Mouse (Mus musculus): ENCODE measurements at regions not wholly inside any gene's neighbourhood (a gene's known extent, or its start where the extent isn't known, plus 50 kb on each side); places are given as distances from the start of the nearest gene placed in this dataset.

DNA sequence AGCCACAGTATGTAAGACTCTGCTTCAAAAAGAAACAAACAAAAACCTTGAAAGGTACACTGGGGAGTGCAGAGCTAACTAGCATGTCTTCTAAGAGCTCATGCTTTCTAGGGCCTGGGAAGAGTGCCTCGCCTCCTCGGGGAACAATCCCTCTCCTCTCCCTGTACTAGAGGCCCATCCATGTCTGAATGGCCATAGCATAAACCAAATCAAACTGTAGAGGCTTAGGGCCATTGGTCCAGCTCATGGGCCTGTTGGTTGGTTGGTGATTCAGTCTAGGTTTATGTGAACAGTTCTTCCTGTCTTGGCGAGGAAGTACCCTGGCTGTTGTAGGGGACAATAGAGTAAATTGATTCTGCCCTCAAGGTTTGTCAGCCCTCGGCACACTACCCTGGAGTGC is 151.0 kb downstream of the Wdr11 start:
- WGBS: 94% methylated on average over 4 of the region's 4 CpGs
- Histone ChIP-seq H3K27me3 (ENCODE audit: control insufficient read depth, insufficient read depth, low read length) (no peaks in the 10 kb centered on the region), H3K27ac (ENCODE audit: low read depth, low read length) (no peak overlapping the region), H3K4me2 (replicated peaks; ENCODE audit: low read depth, low read length) (no peak overlapping the region), H3K36me3 (ENCODE audit: control insufficient read depth, insufficient read depth, low read length) (no peaks in the 10 kb centered on the region), H3K4me1 (ENCODE audit: control insufficient read depth, insufficient read depth, low read length) (peaks cover 8% of the 10 kb centered on the region; the same call in 1 of the 2 replicates), H3K4me3 (ENCODE audit: low read length) (no peak overlapping the region), H3K9me3 (ENCODE audit: control insufficient read depth, low read length) (no peaks in the 10 kb centered on the region), H3K9ac (ENCODE audit: low read depth, low read length) (no peak overlapping the region)
- ATAC-seq (ENCODE audit: low FRiP score, low TSS enrichment): no peak

- ATAC-seq (ENCODE audit: low FRiP score, low TSS enrichment): no peak
- Histone ChIP-seq H3K36me3 (ENCODE audit: control insufficient read depth, insufficient read depth, low read length) (no peaks in the 10 kb centered on the region), H3K9ac (ENCODE audit: low read depth, low read length) (peak overlapping the region; percentile 12; the same call in 1 of the 2 replicates), H3K4me2 (replicated peaks; ENCODE audit: low read depth, low read length) (0 out of 2 replicates have a peak overlapping the region, but pooled peaks have one; percentile 8), H3K27ac (ENCODE audit: low read depth, low read length) (peak overlapping the region; percentile 55; the same call in 1 of the 2 replicates), H3K27me3 (ENCODE audit: control insufficient read depth, insufficient read depth, low read length) (no peaks in the 10 kb centered on the region), H3K4me1 (ENCODE audit: control insufficient read depth, insufficient read depth, low read length) (peaks cover 8% of the 10 kb centered on the region; the same call in 1 of the 2 replicates), H3K9me3 (ENCODE audit: control insufficient read depth, low read length) (peaks cover 8% of the 10 kb centered on the region; the same call in 1 of the 2 replicates), H3K4me3 (ENCODE audit: low read length) (no peak overlapping the region)
- WGBS: 32% methylated on average over 16 of the region's 16 CpGs
Measured at GRCm38 (mm10) chr7:129743955-129744666, 152.4 kb downstream of the Wdr11 start.

GRCm38 (mm10) chr7:129746639-129747038 is 155.0 kb downstream of the Wdr11 start:
- no peak for ATAC-seq (ENCODE audit: low FRiP score, low TSS enrichment)
- WGBS: 78% methylated on average over 5 of the region's 5 CpGs
- no peak overlapping the region for H3K27ac ChIP-seq (ENCODE audit: low read depth, low read length)

GRCm38 (mm10) chr7:129750936-129751335 is 159.3 kb downstream of the Wdr11 start:
- Histone ChIP-seq H3K9me3 (ENCODE audit: control insufficient read depth, low read length) (peaks cover 8% of the 10 kb centered on the region; the same call in 1 of the 2 replicates), H3K9ac (ENCODE audit: low read depth, low read length) (no peak overlapping the region), H3K4me3 (ENCODE audit: low read length) (no peak overlapping the region), H3K4me1 (ENCODE audit: control insufficient read depth, insufficient read depth, low read length) (0 out of 2 replicates have a peak, but pooled peaks cover 5% of the 10 kb centered on the region), H3K27me3 (ENCODE audit: control insufficient read depth, insufficient read depth, low read length) (no peaks in the 10 kb centered on the region), H3K4me2 (replicated peaks; ENCODE audit: low read depth, low read length) (no peak overlapping the region), H3K27ac (ENCODE audit: low read depth, low read length) (no peak overlapping the region), H3K36me3 (ENCODE audit: control insufficient read depth, insufficient read depth, low read length) (no peaks in the 10 kb centered on the region)
- ATAC-seq (ENCODE audit: low FRiP score, low TSS enrichment): no peak

More at GRCm38 (mm10) chr7:129746639-129747038, 155.0 kb downstream of the Wdr11 start:
- peaks cover 12% of the 10 kb centered on the region; the same call in 1 of the 2 replicates for H3K4me1 ChIP-seq (ENCODE audit: control insufficient read depth, insufficient read depth, low read length)
- no peaks in the 10 kb centered on the region for H3K27me3 ChIP-seq (ENCODE audit: control insufficient read depth, insufficient read depth, low read length)
- no peaks in the 10 kb centered on the region for H3K36me3 ChIP-seq (ENCODE audit: control insufficient read depth, insufficient read depth, low read length)
- H3K4me2 ChIP-seq (replicated peaks; ENCODE audit: low read depth, low read length): no peak overlapping the region
- no peak overlapping the region for H3K4me3 ChIP-seq (ENCODE audit: low read length)
- H3K9me3 ChIP-seq (ENCODE audit: control insufficient read depth, low read length): peaks cover 8% of the 10 kb centered on the region; the same call in 1 of the 2 replicates
- H3K9ac ChIP-seq (ENCODE audit: low read depth, low read length): no peak overlapping the region

GRCm38 (mm10) chr7:129754737-129755136 is 163.1 kb downstream of the Wdr11 start:
- 76% methylated on average over 5 of the region's 5 CpGs for WGBS
- ATAC-seq (ENCODE audit: low FRiP score, low TSS enrichment): no peak
- H3K36me3 ChIP-seq (ENCODE audit: control insufficient read depth, insufficient read depth, low read length): no peaks in the 10 kb centered on the region
- H3K9me3 ChIP-seq (ENCODE audit: control insufficient read depth, low read length): no peaks in the 10 kb centered on the region
- no peaks in the 10 kb centered on the region for H3K27me3 ChIP-seq (ENCODE audit: control insufficient read depth, insufficient read depth, low read length)
- no peak overlapping the region for H3K9ac ChIP-seq (ENCODE audit: low read depth, low read length)
- H3K27ac ChIP-seq (ENCODE audit: low read depth, low read length): no peak overlapping the region
- no peak overlapping the region for H3K4me3 ChIP-seq (ENCODE audit: low read length)
- H3K4me1 ChIP-seq (ENCODE audit: control insufficient read depth, insufficient read depth, low read length): 0 out of 2 replicates have a peak, but pooled peaks cover 7% of the 10 kb centered on the region
- H3K4me2 ChIP-seq (replicated peaks; ENCODE audit: low read depth, low read length): no peak overlapping the region

DNA sequence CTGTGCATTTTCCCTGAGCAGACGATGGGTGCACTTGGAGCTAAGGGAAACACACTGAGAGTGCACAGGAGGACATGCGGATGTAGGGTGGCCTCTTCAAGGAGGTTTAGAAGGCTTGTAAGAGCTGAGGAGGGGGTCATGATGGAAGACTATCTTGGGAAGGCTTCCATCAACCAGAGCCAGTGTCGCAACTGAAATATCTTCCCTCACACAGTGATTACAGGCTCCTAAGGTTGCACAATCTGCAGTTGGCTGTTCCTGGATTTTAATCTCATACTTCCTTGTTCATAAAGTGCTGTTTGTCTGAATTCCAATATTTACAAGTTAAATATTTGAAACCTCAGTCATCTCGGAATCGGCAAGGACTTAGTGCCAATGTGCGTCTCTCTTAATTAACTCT is 164.5 kb downstream of the Wdr11 start:
- Histone ChIP-seq H3K9ac (ENCODE audit: low read depth, low read length) (no peak overlapping the region), H3K27me3 (ENCODE audit: control insufficient read depth, insufficient read depth, low read length) (no peaks in the 10 kb centered on the region), H3K4me3 (ENCODE audit: low read length) (no peak overlapping the region), H3K27ac (ENCODE audit: low read depth, low read length) (no peak overlapping the region), H3K4me2 (replicated peaks; ENCODE audit: low read depth, low read length) (no peak overlapping the region), H3K36me3 (ENCODE audit: control insufficient read depth, insufficient read depth, low read length) (no peaks in the 10 kb centered on the region), H3K9me3 (ENCODE audit: control insufficient read depth, low read length) (no peaks in the 10 kb centered on the region), H3K4me1 (ENCODE audit: control insufficient read depth, insufficient read depth, low read length) (peaks cover 4% of the 10 kb centered on the region; the same call in 1 of the 2 replicates)
- no peak for ATAC-seq (ENCODE audit: low FRiP score, low TSS enrichment)
- 81% methylated on average over 6 of the region's 6 CpGs for WGBS

GRCm38 (mm10) chr7:129759848-129760247 is 168.2 kb downstream of the Wdr11 start:
- no peak overlapping the region for H3K9ac ChIP-seq (ENCODE audit: low read depth, low read length)
- H3K4me1 ChIP-seq (ENCODE audit: control insufficient read depth, insufficient read depth, low read length): peaks cover 11% of the 10 kb centered on the region
- no peaks in the 10 kb centered on the region for H3K36me3 ChIP-seq (ENCODE audit: control insufficient read depth, insufficient read depth, low read length)
- WGBS: 67% methylated on average over 4 of the region's 4 CpGs
- no peak overlapping the region for H3K4me3 ChIP-seq (ENCODE audit: low read length)
- H3K27me3 ChIP-seq (ENCODE audit: control insufficient read depth, insufficient read depth, low read length): no peaks in the 10 kb centered on the region
- H3K4me2 ChIP-seq (replicated peaks; ENCODE audit: low read depth, low read length): no peak overlapping the region
- ATAC-seq (ENCODE audit: low FRiP score, low TSS enrichment): no peak
- H3K9me3 ChIP-seq (ENCODE audit: control insufficient read depth, low read length): no peaks in the 10 kb centered on the region
- H3K27ac ChIP-seq (ENCODE audit: low read depth, low read length): no peak overlapping the region

DNA sequence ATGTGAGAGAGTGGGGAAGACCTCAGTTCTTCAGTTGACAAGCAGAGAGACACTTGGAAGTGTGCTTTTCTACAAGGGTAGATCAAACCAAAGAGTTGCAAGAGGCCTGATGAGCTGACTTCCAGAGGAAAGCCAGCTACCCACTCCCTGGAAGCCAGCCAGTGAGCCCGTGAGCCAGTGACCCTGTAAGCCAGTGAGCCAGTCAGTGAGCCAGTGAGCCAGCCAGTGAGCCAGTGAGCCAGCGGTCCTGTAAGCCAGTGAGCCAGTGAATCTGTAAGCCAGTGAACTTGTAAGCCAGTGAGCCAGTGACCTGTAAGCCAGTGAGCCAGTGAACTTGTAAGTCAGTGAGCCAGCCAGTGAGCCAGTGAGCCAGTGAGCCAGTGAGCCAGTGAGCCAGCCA is 168.7 kb downstream of the Wdr11 start:
- Histone ChIP-seq H3K27ac (ENCODE audit: low read depth, low read length) (no peak overlapping the region), H3K9ac (ENCODE audit: low read depth, low read length) (no peak overlapping the region), H3K9me3 (ENCODE audit: control insufficient read depth, low read length) (no peaks in the 10 kb centered on the region), H3K27me3 (ENCODE audit: control insufficient read depth, insufficient read depth, low read length) (no peaks in the 10 kb centered on the region), H3K4me2 (replicated peaks; ENCODE audit: low read depth, low read length) (no peak overlapping the region), H3K4me1 (ENCODE audit: control insufficient read depth, insufficient read depth, low read length) (peaks cover 11% of the 10 kb centered on the region), H3K4me3 (ENCODE audit: low read length) (no peak overlapping the region), H3K36me3 (ENCODE audit: control insufficient read depth, insufficient read depth, low read length) (no peaks in the 10 kb centered on the region)
- no peak for ATAC-seq (ENCODE audit: low FRiP score, low TSS enrichment)
- WGBS: 89% methylated on average over 2 of the region's 2 CpGs

- Histone ChIP-seq H3K4me1 (ENCODE audit: control insufficient read depth, insufficient read depth, low read length) (peaks cover 10% of the 10 kb centered on the region), H3K9me3 (ENCODE audit: control insufficient read depth, low read length) (no peaks in the 10 kb centered on the region), H3K36me3 (ENCODE audit: control insufficient read depth, insufficient read depth, low read length) (no peaks in the 10 kb centered on the region), H3K9ac (ENCODE audit: low read depth, low read length) (no peak overlapping the region), H3K27me3 (ENCODE audit: control insufficient read depth, insufficient read depth, low read length) (no peaks in the 10 kb centered on the region), H3K4me3 (ENCODE audit: low read length) (no peak overlapping the region), H3K27ac (ENCODE audit: low read depth, low read length) (0 out of 2 replicates have a peak overlapping the region, but pooled peaks have one; percentile 32), H3K4me2 (replicated peaks; ENCODE audit: low read depth, low read length) (no peak overlapping the region)
- WGBS: 45% methylated on average over 5 of the region's 5 CpGs
- no peak for ATAC-seq (ENCODE audit: low FRiP score, low TSS enrichment)
Measured at GRCm38 (mm10) chr7:129763754-129764153, 172.1 kb downstream of the Wdr11 start.
